Mouse (Mus musculus): ENCODE data around the gene Ccdc18.
"Not testable (repeated sequence)": the region's sequence is repeated elsewhere in the genome, so short reads cannot be mapped to it uniquely, and the experiment has no call there.

Gene Ccdc18

DNA sequence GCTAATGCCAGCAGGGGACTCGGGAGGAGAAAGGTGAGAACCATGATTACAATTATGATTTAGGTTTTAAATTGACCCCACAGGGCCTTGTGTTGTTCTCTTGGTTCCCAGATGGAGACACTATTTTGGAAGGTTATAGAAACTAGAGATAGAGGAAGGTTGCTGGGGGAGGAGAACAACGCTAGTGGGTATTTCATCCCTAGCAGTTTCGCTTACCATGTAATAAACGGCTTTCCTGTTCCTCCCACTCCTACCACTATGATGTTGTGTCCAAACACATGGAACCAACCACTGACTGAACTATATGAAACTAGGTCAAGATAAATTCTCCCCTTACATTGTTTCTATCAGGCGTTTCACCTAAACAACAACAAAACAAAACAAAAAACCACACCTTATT lies 122.6 kb downstream of the Ccdc18 start:
- in situ Hi-C loops (cut with MseI, MboI): no loop called here

DNA sequence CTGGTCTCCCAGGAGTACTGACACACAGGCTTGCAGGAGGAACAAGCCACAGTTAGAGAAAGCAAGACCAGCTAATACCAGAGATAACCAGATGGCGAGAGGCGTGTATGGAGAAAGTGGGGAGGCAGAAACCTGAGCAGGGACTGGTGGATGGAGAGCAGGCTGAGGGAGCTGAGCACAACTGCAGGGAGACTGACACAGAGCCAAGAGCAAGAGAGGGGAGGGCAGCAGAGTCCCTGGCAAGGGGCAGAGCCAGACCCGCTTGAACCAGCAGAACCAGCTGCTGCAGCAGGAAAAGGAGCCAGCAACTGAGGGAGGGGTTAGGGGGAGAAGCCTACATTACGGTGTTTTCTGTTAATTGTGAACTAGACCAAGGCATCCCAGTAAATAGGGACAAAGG lies 130.0 kb downstream of the Ccdc18 start:
- in situ Hi-C loops (cut with MseI, MboI): no loop called here

- in situ Hi-C loops (cut with MseI, MboI): not testable (repeated sequence)
Measured at GRCm38 (mm10) chr5:108263785-108264184, 131.1 kb downstream of the Ccdc18 start.

DNA sequence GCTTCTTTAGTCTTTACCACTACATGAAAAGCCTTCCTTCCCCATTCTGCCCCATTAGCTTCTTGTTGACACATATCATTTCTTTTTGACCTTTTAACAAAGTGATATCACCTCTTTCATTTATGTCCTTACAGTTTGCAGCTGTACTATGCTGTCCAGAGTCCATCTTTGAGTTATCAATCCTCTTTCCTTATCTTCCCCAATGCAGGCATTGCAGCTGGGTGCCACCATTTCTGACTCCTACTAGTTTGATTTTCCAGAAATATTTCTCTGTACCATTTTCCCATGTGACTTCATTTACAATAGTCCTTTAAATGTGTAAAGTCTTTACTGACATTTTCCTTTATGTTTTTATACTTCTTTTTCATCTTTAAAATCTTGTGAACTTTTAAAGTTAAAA lies 134.3 kb downstream of the Ccdc18 start:
- in situ Hi-C loops (cut with MseI, MboI): no loop called here

DNA sequence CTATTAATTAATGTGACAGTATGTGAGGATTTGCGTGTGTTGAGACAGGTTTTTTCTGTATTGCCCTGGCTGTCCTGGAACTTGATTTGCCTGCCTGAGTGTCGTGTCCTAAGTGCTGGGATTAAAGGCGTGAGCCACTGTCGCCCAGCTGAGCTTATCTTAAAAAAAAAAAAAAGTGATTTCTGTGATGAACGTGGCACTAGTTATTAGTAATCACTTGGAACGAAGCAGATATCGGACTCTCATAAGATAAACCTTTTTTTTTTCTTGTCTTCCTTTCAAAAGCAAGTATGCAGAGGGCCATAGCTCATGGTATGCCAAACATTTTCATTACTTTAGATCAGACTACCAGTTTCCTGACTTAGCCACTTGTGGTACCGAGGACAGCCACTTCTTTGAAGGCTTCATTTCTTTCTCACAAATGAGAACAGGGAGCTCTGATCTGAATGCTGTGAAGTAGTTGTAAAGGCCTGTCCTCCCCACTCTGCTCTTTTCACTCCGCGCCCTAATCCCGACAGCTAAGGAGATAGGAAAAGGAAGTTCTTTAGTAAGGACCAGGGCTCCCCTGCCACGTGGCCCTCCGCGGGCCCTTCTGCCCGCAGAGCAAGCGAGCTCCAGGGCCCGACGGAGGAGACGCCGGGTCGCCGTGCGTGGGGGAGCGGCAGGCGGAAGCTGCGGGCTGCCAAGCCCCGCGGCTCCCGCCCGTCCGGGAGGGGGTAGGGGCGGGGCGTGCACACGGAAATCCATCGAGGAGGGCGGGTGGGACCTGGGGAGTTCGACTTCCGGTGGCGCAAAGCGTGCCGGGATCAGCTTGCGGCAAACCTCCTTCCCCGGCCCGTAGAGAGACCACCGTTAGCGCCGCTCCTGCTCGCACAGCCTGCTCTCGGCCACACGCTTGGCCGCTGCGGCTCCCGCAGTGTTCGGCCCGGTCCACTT lies 135.7 kb downstream of the Ccdc18 start, which contains the start of gene Dr1:
Gene Dr1 (plus strand): TSS at position 771 of the 936 bp plus-strand sequence.
- in situ Hi-C loops (cut with MseI, MboI): no loop called here

DNA sequence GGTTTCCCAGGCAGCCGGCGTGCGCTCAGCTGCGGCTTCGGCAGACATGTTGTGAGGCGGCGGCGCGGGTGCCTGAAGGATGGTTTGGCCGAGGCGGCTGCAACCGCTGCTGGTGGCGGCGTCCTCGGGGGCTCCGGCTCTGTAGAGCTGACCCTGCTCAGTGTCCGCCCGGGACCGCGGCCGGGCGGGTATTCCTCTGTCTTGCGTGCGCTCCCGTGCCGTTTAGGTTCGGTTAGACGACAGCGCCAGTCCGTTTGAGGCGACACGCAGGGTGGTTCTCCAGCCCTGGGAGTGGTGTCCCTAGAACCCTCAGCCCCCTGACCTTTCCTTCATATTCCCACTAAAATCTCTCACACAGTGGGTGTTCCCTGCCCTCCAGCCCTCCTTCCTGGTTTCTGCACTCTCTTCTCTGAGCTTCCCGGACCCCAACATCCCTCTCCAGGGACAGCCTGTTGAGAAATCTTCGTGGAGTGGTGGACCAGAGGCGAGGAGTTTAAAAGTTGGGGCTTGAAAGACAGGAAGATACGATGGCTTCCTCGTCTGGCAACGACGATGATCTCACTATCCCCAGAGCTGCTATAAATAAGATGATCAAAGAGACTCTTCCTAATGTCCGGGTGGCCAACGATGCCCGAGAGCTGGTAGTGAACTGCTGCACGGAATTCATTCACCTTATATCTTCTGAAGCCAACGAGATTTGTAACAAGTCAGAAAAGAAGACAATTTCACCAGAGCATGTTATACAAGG lies 136.6 kb downstream of the Ccdc18 start:
- in situ Hi-C loops (cut with MseI, MboI): no loop called here

DNA sequence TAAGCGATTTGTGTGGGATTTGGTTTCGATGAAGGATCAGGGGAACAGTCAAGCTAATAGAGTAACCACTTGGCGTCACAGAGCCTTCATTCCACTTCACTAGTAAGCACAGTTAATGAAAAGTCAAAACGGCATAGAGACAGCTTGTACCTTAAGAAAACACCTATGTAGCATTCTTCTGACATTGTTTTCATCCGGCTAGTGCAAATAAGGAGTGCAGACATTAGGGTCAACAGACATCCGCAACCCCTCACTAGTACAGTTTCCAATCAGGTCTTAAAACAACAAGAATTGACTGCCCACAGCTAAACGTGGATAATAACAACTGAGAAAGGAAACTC lies 137.1 kb downstream of the Ccdc18 start:
- in situ Hi-C loops (cut with MseI, MboI): no loop called here

DNA sequence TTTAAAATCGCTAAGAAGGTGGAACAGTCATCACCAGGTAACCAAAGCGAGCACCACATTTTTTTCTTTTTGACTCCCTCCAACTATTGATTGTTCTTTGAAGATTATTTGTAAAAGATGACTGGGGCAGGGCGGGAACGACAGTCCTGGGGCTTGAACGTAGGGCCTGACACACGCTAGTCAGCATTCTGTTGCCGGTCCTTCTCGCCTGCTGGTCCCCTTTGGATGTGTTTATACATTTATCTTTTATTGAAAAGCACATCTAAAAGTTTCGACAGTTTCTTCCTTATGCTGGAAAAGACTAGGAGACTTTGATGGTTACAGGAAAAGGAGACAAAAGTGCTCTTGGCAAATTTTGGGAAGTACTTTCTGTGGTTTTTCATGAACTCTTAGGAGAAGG lies 137.7 kb downstream of the Ccdc18 start:
- in situ Hi-C loops (cut with MseI, MboI): no loop called here

- in situ Hi-C loops (cut with MseI, MboI): not testable (repeated sequence)
Measured at GRCm38 (mm10) chr5:108271345-108271744, 138.7 kb downstream of the Ccdc18 start.

Data from mouse trophoblast stem cell (cell line).